Mouse (Mus musculus): ENCODE measurements around the gene Kazn.

The Kazn gene

GRCm38 (mm10) chr4:142239240-142240126 lies at the start of gene Kazn:
Kazn (minus strand) TSS chr4:142239401.
- DNase-seq (ENCODE audit: low spot score in 2 of 2): peak; percentile 80 to 81

GRCm38 (mm10) chr4:142285471-142285870 lies 46.3 kb upstream of the Kazn start:
- no peak for DNase-seq (ENCODE audit: low spot score in 2 of 2)

DNA sequence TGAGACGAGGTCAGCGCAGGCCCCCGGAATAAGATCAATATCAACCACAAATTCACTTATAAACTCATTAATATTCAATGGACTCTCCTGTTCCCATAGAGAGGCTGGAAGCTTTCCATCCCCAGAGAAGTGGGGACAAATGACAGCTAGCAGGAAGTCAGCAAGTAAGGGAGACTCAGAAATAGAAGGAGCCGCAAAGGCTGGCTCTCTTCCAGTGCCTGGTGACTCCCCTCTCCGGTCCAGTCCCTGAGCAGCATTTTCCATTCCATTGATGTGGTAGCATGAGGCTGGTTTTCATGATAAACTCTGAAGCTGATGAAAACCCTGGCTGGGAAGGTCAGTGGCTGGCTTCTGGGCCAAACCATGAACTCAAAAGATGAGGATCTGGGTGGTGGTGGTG lies 44.7 kb upstream of the Kazn start:
- no peak for DNase-seq (ENCODE audit: low spot score in 2 of 2)

- no peak for DNase-seq (ENCODE audit: low spot score in 2 of 2)
Measured at GRCm38 (mm10) chr4:142278197-142278575, 39.0 kb upstream of the Kazn start.

- DNase-seq (ENCODE audit: low spot score in 2 of 2): peak; percentile 50 to 53
Measured at GRCm38 (mm10) chr4:142277481-142278196, 38.4 kb upstream of the Kazn start.

GRCm38 (mm10) chr4:142275242-142275641 lies 36.0 kb upstream of the Kazn start:
- no peak for DNase-seq (ENCODE audit: low spot score in 2 of 2)

DNA sequence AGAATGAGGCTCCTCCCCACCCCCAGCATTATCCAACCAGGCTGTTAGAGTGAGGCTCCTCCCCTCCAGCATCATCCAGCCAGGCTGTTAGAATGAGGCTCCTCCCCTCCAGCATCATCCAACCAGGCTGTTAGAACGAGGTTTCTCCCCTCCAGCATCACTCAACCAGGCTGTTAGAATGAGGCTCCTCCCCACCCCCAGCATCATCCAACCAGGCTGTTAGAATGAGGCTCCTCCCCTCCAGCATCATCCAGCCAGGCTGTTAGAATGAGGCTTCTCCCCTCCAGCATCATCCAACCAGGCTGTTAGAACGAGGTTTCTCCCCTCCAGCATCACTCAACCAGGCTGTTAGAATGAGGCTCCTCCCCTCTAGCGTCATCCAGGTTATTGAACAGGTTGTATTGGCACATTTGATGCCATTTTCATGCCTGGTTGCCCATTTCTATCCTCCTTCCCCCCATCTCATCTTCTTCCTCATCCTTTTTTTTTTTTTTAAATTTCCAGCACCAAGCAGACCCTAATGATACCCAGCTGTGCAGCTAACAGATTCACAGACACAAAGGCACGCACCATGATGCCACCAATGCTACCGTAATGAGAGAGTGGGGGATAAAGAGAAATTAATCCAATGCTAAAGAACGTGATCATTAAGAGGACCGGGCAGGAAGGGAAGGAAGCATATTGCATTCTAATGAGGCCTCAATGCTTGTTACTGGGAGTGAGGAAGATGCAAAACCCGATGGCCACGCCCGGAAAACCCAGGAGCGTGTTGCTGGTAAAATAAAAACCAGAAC lies 35.4 kb upstream of the Kazn start:
- DNase-seq (ENCODE audit: low spot score in 2 of 2): no peak

- no peak for DNase-seq (ENCODE audit: low spot score in 2 of 2)
Measured at GRCm38 (mm10) chr4:142271506-142271905, 32.3 kb upstream of the Kazn start.

DNA sequence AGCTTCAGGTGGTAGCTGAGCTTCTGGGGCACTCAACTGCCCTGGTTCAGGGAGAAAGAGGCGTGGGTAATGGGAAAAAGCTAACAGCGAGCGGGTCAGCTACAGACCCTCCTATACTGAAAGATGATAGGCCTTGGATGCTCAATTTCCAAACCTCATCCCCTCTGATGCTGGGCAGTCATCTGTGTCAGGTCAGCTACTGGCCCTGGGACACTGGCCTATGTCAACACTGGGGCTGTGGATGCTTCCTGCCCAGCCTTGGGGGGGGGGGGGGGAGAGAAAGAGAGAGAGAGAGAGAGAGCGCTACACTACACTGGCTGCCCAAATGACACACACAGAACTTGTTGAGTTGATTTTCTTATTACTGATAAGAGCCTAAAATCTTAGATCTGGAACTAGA lies 28.6 kb upstream of the Kazn start:
- DNase-seq (ENCODE audit: low spot score in 2 of 2): no peak

DNA sequence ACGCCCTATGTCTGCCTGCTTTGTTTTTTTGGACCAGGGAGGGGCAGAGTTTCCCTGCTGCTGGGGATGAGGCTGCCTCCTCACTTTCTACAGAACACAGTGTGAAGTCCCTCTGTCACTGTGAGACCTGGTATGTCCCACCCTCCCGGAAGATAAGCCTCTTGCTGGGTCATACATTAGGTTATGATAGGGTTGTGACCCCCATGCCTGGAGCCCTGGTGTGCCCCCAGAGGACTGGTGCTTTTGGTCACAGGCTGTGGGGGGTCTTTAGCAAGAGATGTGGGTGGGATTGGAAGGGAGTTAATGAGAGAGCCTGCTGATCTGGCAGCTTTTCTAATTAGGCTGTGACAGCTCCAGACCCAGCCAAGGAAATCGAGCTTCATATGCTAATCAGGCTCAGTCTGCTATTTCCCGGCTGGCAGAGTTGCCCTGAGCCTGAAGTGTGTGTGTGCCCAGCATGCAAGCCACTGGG lies 28.2 kb upstream of the Kazn start:
- peak; percentile 71 to 82 for DNase-seq (ENCODE audit: low spot score in 2 of 2)

GRCm38 (mm10) chr4:142264335-142264734 lies 25.1 kb upstream of the Kazn start:
- DNase-seq (ENCODE audit: low spot score in 2 of 2): no peak

DNA sequence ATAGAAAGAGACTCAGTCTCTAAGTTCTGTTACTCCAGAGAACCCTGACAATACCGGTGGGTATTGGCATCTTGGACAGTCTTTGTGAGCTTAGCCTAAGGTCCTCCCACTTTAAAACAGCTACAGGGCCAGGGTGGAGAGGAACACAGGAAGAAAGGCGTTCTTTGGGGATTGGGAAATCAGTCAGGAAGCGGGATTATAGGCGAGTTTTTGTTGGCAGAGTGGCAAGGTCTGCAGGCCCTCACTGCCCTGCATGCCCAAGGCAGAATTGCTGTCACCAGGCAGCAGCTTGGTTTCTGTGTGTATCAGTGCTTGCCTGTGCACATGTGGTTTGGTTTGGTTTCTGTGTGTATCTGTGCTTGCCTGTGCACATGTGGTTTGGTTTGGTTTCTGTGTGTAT lies 22.5 kb upstream of the Kazn start:
- DNase-seq (ENCODE audit: low spot score in 2 of 2): no peak

- no peak for DNase-seq (ENCODE audit: low spot score in 2 of 2)
Measured at GRCm38 (mm10) chr4:142258730-142259129, 19.5 kb upstream of the Kazn start.

DNA sequence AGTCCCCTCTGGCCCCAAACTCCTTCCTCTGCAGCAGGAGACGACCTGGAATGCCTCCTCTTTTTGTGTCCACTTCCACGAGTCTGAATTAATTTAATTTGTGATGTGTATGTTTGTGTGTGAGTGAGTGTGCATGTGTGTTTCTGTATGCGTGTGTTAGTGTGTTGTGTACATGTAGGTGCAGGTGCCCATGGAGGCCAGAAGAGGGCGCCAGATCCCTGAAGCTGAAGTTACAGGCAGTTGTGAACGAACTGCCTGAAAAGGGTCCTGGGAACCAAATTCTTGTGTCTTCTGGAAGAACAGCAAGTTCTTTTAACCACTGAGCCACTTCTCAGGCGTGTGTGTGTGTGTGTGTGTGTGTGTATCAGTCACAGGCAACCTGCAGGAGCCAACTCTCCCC lies 14.9 kb upstream of the Kazn start:
- DNase-seq (ENCODE audit: low spot score in 2 of 2): peak in 1 of 2 experiments; percentile 26

DNA sequence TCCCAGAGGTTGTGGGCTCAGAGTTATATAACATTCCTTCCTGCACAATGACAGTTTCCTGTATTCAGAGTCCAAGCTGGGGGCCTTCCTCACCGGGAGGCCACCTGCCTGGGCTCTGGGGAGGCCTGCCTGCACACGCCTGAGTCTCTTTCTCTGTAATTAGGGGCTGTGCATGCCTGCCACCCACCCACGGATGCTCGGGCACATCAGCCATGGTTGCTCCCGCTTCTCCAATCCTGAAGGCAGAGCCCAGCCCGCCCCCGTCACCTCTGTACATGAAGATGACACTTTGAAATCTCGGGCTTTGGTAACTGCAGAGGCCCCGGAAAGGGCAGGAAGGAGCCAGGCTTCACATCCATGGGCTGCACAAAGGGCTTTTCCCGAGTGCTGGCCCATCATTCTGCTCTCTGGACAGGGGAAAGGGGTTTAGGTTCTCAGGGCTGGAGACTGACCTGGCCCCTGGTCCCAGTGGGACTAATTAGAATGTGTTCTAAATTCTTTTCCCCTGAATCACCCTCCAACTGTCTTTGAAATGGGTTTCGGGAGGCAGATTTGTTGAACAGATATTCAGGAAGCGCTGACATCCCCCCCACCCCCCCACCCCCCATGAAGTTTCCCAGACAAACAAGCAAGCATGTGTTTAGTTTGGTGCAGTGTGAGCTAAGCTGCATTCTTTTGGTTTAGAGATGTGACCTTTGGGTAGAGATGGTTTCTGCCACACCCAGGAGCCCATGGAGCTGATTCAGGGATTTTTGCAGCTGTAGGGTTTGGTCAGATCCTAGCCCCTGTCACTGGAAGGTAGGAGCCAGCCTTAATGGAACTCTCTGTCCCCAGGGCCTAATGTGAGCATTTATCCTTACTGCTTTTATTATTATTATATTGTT lies 12.5 kb upstream of the Kazn start:
- DNase-seq (ENCODE audit: low spot score in 2 of 2): no peak

DNA sequence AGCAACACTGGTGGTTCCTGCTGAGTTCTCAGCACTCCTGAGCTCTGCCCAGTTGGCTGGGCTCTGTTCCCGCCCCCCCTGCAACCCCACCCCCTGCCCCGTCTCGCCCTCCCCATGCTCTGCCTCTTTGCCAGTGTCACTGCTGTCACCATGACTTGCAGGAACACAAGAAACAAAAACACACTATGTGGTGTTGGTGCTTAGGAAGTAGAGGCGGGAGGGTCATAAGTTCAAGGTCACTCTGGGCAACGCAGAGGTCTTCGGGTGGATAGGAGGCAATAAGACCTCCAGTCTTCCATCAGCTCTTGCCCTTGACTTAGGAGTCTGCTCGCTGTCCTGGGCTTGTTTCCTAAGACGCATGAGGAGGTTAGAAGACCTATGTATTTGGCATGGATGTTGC lies 10.9 kb upstream of the Kazn start:
- peak in 1 of 2 experiments; percentile 20 for DNase-seq (ENCODE audit: low spot score in 2 of 2)

DNA sequence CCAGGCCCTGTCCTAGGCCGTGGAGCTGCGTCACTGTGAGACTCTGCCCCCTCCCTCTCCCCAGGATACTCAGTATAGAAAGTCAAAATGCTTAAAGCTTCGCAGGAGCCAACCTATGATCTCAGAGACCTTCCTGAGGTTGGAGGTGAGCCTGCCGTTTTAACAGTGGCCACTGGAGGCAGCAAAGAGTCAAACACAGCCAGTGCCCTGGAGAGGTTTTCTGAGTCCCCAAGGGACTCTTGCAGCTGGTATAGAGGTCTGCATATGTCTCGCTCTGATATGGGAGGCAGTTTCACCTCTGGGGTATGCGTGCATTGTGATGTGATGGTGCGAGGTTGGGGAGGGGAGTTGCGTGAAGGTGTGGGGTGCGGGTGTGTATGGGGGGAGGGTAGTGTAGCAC lies 10.2 kb upstream of the Kazn start:
- DNase-seq (ENCODE audit: low spot score in 2 of 2): peak in 1 of 2 experiments; percentile 53

- peak; percentile 65 to 83 for DNase-seq (ENCODE audit: low spot score in 2 of 2)
Measured at GRCm38 (mm10) chr4:142248426-142248825, 9.2 kb upstream of the Kazn start.

DNA sequence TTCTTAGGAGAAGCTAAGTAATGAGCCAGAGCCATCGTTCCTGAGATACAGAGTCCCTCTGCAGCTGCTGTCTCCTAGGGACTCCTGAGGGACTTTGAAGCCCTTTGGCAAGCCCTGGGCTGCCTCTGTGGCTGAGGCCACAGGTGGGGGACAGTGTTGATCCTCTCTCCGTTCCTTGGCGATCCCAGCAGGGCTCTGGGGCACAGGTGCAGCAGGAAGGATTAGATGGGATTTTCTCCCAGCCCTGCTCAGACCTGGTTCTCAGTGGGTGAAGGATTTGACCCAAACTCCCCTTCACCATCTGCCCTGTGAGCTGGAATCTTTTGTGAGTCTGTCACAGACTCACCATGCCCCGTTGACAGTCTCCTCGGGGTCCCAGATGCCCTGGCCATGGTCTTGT lies 7.5 kb upstream of the Kazn start:
- no peak for DNase-seq (ENCODE audit: low spot score in 2 of 2)

DNA sequence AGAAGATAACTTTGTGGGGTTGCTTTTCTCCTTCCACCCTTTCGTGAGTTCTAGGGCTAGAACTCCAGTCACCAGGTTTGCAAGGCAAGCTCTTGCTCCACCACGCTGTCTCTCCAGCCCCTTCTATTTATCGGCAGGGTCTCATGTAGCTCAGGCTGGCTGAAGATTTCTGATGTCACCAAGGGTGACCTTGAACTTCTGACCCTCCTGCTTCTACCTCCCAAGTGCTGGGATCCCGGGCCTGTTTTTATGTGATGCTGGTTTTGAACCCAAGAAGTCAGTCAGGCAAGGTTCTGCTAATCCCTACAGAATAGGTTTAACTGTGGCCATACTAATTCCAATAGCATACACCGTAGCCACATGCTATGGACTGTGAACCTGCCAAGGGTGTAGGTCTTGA lies 5.4 kb upstream of the Kazn start:
- DNase-seq (ENCODE audit: low spot score in 2 of 2): no peak

DNA sequence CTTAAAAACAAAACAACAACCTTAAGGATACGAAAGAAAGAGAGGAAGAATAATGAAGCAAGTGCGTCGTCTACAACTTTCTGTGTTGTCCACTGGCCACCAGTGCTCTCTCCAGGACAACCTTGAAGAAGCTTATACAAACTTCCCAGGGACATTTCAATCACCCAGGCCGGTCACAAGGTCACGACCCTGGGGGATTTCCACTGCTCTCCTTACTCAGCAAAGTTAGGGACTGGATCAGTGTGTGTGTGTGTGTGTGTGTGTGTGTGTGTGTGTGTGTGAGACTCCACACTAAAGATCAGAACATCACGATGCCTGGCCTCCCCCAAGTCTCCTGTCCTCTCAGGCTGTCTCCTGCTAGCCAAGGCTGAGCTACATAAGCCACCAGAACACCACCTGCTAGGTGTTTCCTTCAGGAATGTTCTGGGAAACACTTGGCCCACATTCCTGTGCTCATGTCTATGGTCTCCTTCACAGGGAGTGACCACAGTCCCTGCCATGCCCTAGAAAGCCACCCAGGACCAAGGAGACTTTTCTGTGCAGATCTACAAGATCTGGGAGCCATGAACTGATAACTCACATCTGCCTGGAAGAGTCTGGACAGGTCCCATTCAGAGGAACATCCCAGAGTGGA lies 3.7 kb upstream of the Kazn start:
- DNase-seq (ENCODE audit: low spot score in 2 of 2): no peak

Data from right cerebral cortex, postnatal 10 days (tissue).